Mouse (Mus musculus) NIH3T3 (cell line): Measurements from ENCODE around the gene Polh.

Experiments used
- DNase-seq: peaks from one replicate; pipeline ENCODE4 v3.0.0-alpha.2; 2012; ENCODE audit warnings: low read depth

The Polh gene

DNA sequence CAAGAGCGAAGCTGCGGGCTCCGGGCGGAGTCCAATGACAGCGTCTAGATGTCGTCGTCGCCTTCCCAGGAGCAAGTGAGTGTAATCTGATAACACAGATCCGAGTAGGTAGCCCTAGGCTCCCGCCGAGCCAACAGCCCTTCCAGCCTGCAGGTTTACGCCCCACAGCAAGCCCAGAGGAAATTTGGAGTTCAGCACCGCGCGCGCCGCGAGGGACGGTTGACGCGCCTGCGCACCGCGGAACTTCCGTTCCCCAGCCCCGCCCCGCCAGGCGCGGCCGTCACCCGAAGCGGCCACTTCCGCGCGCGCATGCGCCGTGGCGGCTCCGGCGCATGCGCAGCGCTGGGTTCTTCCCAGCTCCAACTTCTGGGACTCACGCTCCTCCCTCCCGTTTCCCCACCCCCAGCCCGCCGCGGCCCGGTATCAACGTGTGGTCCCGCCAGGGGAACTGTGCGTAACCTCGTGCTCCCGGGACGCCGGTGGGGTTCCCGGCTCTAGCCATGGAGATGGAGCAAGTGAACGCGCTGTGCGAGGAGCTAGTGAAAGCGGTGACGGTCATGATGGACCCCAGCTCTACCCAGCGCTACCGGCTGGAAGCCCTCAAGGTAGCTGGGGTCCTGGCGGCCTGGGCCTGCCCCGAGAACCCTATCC, at the start of gene Polh, which contains the start of gene Xpo5:
Gene Polh, minus strand, starts transcription at position 225 of the 651 bp plus-strand sequence.
Gene Xpo5, plus strand, starts transcription at position 362 of the 651 bp plus-strand sequence.
- peak; percentile 99 for DNase-seq

DNA sequence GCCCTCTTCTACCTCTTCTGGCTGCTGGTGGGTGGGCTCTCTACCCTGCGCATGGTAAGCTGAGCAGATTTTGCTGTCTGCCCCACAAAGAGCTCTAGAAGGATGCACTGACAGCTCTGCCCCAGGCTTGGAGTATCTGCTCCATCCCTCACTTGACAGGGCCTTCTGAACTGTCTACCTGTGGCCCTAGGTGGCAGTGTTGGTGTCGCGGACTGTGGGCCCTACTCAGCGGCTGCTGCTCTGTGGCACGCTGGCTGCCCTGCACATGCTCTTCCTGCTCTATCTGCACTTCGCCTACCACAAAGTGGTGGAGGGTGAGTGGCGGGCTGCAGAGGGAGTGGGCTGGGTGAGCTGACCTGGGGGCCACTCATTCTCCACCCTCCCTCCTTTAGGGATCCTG, 48.7 kb upstream of the Polh start:
- DNase-seq, result no peak

DNA sequence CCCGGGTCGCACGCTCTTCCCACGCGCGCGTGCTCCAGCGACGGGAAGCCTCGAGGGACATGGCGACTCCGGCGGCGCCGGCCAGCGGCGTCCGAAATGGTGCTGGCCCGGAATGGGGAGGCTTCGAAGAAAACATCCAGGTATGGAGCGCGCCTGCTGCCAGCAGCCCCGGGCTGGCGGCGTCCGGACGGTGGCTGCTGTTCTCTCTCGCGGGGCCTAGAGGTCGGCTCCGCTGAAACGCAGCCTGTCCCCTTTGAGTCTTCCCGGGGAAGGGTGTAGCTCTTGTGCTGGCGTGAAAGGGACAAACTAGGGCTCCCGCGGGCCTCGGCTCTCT, 45.7 kb upstream of the Polh start:
- no peak for DNase-seq

DNA sequence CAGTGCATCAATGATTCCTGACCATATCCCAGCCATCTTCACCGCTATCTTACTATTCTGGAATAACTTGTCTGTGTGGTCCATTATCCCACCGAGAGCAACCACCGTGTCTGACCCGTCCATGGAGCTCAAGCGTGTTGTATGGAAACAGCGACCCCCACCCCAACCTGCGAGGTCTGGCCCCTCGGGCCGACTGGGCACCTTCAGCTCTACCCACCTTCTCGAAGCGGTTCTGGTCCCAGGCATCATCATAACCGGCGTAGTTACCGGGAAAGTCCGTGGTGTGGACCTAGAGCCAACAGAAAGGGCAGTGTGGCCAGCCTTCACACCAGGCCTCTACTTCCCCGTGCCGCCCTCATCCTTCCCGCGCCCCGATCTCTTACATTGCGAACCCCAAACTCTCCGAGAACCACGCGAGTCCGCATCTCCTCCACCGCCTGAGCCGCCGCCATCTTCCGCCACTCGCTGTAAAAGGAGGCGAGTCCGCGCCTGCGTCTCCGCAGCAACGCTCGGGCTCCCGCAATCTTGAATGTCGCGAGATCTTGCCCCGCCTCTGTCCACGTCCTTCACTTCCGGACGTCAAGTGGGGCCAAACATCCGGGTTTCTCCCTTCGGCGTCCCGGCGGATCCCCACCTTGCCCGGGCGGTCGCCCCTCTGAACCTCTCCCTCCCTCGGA, 45.2 kb upstream of the Polh start, which contains the start of the genes Polr1c and Yipf3:
Gene Polr1c, minus strand, starts transcription at position 543 of the 677 bp plus-strand sequence.
Gene Yipf3, plus strand, starts transcription at position 569 of the 677 bp plus-strand sequence.
- peak; percentile 96 for DNase-seq

DNA sequence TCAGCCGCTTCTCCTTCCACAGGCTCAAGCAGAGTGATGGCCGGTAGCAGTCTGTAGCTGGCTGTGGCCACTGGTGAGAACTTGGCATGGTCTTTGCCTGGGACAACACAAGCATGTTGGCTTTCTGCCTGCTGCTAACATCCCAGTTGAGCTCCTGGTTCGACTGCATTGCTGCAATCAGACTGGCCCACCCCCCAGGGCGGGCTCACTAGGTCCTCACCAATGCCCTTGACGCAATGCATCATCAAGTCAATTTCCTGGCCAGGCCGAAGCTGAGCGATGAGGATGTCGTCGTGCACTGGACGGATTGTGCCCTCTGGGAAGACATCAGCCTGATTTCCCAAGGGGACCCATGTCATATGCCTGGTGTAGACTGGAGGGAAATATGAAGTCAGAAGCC, 42.1 kb upstream of the Polh start:
- DNase-seq, result no peak

DNA sequence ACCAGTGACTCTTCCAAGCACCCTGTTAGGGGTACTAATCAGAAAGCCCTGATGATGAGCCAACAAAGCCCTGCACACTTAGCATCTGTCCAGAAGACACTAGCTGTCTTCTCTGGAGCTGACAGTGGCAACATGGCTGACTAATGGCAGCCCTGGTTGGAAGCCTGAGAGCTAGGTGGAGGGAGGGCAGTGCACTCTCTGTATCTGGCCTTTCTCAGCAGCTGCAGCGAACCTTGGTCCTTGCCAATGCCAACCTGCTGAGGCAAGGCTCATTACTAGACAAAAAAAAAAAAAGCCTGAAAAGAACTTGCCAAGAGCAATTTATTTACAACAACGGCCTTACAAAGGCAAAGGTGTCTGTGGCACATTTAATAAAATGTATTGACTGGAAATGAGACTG, 41.2 kb upstream of the Polh start:
- no peak for DNase-seq

DNA sequence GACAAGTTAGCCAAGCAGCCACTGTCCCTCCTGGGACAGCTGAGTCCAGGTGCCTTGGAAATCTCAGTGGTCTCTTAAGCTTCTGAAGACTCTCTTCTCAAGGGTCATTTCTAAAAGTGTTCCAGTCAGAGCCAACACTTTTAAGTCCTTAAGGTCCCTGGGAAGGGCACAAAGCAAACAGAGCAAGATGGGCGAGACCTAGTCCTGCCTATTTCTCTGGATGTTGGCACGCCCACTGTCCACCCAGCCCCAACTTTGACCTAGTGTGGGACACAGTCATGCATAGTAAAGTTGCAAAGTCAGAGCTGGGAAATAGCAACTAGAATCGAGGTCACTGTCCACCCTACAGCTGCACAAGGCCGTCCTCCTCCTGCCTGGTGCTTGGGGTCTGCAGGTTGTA, 40.5 kb upstream of the Polh start:
- DNase-seq, result no peak

DNA sequence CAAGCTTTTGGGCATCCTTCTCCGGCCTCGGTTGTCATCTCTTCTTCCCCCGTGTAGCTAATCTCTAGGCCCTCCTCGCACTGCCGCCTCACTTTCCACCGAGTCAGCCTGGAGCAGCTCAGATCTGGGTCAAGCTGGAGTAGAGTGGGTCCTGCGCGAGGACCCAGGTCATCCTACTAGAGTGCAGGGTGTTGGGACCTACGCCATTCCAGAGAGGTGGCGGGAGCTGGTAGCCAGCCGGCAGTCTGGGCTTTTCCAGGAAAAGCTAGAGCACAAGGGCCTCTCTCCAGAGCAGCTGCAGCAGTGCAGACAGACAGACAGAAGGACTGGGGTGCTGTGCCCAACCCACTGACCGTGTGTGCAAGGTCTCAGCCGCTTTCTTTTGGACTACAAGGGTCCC, 39.8 kb upstream of the Polh start:
- DNase-seq, result no peak

DNA sequence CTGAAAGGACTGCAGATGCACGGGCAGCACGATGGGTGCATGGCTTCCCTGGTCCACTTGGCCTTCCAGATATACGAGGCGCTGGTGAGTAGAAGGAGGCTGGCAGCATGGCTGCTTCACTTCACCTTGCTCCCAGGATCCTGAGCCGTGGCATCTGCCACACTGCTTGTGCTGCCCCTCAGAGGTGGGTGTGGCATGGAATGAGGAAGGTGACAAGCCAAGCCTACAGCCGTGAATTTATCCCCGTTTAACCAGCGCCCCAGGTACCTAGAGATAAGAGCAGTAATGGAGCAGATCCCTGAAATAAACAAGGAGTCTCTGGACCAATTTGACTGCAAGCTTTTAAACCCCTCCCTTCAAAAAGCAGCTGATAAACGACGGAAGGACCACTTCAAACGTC, 39.0 kb upstream of the Polh start:
- DNase-seq, result no peak

DNA sequence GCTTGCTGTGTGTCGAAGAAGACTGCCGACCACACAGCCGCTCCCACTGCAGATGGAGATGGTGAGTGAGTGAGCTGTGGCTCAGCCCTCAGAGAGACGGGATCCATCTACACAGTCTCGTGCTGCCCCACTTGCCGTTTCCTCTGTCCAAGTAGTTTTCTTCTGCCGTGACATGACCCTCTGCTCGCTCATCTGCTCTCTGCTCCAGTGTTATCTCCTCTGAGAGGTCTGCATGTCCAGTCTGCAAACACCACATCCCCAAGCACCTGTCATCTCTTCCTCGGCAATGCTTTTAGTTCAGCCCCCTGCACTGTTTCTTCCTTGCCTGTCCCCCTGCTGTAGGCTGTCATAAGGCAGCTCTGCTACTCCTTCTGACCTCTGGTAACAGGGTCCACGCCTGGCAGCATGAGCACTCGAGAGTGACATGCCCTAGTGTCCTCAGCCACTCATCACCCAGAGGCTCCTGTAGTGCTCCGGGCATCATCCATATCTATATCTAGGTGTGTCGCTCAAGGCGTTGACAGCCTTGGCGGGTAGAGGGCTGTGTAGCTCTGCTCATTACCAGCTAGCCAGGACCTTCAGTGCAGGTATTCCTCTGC, 37.2 kb upstream of the Polh start:
- DNase-seq, result no peak

DNA sequence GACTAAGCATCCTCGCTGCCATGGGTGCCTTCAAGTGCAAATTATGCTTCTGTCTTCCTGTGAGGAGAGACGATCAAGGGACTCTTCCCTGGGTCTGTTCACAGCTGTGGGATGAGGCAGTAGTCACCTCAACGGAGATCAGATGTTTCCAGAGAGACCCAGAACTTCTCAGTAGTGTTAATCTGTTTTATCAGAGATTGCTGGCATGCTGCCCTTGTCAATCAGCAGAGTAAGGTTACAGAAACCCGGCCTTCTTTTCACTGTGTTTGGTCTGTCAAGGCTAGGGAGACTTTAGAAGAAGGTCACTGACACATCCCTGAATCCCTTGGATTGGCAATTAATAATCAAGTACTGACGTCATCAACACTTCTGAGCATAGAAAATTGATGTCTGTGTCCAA, 35.0 kb upstream of the Polh start:
- no peak for DNase-seq

DNA sequence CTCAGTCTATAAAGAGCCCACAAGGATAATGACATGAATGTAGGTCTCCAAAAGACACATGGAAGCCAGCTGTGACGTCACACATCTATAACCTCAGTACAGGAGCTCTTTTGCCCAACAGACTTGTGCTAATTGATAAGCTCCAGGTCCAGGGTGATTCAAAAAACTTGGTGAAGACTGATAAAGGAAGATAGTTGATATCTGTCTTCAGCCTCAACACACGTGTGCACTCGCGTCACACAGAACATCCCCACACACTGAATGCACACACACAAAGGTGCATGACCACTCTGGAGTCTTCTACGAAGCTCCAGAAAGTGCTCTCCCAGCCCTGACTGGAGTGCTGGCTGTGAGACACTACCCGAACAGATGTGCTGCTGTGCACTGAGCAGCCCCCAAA, 34.6 kb upstream of the Polh start:
- DNase-seq, result no peak

DNA sequence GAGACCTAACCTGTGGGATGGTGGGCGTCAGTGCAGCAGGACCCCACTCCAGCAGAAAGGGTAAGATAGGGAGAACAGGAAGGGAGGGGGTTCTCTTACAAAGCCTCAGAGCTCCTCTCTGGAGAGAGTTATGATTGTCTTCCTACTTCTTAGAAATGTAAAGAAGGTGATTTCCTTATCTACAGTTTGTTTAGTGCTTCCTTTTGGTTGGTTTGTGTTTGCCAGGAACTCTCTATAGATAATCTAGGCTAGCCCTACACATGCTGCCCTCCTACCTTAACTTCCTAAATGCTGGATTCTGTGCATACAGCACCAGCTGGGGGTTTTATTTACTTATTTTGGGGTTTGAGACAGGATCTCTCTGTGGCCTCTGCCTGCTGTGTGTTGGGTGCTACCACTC, 33.6 kb upstream of the Polh start:
- no peak for DNase-seq

DNA sequence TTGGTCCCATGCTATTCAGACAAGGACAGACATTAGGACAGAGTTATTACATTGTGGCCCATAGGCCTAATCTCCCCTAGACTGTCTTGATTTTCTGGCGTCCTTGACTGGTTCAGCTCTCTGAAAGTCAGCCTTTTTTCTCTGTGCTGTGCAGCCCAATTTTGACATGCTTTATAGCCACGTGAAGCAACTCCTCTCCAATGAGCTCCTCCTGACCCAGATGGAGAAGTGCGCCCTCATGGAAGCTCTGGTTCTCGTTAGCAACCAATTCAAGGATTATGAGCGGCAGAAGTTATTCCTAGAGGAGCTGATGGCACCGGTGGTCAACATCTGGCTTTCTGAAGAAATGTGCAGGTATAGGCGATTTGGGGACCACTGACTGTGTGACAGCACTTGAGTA, 25.1 kb upstream of the Polh start:
- no peak for DNase-seq

DNA sequence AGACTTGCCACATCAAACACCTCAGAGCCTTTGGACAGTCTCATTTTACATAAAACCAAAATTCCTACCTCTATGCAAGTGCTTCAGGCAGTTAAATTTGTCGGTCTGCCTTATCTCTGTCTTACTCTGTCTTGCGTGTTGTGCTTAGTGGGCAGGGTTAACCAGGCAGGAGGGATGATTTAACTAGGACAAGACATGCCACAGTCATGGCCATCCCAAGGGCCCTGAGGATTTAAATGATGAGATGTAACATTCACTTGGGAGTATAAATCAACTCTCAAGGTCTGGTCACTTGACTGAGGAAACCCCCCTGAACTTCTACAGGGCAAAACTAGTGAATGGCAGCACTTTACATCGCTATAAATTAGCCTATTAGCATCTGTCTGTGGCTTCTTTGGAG, 19.2 kb upstream of the Polh start:
- no peak for DNase-seq

DNA sequence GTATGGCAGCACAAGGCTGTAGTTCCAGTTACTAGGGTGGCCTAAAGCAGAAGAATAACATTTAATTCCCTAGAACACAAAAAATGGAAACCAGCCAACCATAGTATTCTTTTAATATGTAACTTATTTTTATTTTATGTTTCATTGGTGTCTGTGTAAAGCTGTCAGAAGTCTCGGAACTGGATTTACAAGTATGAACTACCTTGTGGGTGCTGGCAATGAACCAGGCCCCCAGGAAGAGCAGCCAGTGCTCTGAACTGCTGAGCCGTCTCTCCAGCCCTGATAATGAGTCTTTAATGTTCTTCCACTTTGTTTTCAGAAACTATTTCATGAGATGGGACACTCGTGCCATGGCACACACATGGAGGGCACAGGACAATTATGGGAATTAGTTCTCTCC, 8.1 kb upstream of the Polh start:
- no peak for DNase-seq

DNA sequence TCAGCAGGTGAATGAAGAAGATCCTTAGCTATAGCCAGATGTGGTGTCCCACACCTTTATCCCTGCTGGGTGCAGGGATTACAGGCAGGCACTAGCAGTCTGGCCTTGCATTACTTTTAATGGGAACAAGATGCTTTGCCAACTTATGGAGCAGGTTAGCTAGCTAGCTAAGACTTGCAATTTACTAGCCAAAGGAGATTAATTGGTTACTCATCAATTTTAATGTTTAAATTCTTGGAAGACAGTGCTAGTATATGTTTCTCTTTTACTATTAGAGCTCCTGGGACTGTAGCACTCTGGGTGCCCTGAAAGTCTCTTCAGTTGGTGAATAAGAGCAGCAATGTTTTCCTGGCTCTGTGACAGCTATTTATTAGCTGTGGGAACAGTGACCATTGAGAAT, 4.2 kb upstream of the Polh start:
- no peak for DNase-seq

DNA sequence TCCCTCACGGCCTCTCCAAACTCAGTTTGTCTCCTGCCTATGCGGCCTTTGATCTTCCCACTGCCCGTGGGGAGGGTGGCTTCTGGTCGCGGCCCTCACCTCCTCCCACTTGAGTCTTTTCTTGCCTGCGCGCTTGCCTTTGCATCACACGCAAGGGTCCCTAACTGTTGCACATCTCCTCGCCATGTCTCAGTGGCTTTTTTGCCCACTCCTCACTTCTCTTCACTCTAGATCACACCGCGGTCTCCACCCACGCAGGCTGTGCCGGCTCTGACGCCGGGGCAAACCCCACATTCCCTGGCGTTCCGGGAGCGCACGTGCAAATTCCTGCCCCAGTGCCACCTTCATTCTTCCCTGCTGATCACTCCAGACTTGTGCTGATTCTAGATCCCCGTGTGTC, 633 bp upstream of the Polh start:
- DNase-seq, result peak; percentile 59

DNA sequence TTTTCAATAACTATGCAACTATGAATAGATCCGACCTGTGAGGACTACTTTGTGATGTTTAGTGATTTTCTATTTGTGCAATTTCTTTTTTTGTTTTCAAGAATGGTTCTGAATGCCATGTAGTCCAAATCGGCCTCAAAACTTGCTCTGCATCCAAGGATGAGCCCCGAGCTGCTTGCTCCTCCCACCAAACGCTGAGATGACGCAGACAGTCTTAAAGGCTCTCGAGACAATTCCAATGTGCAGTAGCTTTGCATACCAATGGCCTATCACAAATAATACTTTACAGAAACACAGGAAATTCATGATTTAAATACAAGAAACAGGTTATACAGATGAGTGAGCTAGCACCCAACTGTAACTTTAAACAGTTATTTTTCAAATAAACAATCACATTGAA, 1.3 kb downstream of the Polh start:
- peak; percentile 20 for DNase-seq

DNA sequence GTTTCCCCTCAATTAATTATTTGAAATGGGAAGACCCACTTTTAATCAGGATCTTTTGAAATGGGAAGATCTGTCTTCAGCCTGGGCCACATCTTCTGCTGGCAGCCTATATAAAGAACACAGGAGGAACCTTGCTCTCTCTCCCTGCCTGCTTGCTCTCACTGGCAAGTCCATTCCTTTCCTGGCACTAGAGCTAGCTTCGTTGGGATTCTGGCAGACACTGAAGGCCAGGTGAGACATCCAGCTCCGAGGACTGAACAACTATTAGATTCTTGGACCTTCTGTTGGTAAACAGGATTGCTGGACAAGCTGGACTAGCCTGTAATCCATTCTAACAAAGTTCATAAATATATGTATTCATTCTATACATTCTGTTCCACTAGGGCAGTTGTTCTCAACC, 13.6 kb downstream of the Polh start:
- DNase-seq, result no peak

DNA sequence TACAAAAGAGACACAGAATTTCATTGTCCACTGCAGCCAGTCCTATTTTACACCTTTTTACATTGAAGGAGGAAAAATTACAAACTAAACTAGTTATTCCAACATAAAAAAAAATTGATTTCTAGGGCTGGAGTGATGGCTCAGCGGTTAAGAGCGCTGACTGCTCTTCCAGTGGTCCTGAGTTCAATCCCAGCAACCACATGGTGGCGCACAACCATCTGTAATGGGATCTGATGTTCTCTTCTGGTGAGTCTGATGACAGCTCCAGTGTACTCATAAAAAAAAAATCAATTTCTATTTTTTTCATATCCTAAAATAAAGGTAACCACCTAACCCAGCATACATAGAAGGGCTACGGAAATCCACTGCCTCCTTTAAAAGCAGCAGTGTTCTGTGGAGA, 20.2 kb downstream of the Polh start:
- DNase-seq, result peak; percentile 65

DNA sequence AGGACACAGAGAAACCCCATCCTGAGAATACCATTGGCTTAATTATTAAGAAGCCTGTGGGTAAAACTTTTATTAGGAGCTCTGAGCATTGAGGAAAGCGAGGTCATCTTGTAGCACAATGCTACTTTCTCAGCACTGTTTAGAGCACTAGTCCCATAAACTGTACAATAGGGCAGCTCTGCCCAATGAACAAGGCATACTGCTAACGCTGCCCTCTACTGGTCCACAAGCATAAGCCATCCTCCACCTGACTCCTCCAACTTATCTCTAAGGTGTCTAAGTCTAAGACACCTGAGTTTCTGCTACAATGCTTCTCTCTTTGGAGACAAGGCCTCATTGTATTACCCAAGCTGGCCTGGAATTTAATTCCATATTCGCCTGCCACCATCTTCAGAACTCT, 31.9 kb downstream of the Polh start:
- peak; percentile 71 for DNase-seq

DNA sequence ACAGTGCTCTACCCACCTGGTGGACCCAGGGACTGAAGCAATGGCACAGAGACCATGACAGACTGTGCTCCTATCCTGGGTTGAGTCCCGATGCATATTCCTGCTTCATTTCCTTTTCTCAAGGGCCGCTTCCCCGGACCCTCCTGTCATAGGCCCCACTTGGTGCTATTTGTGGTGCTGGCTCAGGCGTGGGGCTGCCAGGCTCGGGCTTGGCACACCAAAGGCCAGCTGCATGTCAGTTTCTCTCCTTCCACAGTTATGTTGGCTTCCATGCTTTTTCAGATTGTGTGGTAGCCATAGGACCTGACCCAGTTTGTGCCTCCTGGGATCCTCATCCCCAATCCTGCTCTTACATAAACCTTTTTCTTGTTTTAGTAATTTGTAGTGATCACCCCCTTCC, 33.7 kb downstream of the Polh start:
- DNase-seq, result no peak

DNA sequence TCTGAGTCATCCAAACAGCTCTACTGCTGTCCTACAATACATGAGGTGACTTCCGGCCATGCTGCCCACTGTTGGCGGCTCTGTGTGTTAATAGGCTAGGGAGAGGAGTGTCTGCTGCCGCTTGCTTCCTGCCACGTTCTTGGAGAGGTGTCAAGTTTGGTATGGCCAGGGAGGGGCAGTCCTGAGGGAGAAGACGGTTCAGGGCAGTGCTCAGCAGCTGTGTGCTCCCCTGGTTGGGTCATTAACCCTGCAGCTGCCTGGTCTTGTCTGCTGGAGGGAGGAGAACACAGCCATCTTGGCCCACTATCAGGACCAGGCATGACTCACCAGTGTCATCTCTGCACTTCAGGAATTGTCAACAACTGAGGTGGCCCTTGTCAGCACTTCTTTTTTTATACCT, 34.1 kb downstream of the Polh start:
- peak; percentile 12 for DNase-seq
